Comparison of ENCODE assay signal across 11 mouse cellular contexts in the genomic region with DNA sequence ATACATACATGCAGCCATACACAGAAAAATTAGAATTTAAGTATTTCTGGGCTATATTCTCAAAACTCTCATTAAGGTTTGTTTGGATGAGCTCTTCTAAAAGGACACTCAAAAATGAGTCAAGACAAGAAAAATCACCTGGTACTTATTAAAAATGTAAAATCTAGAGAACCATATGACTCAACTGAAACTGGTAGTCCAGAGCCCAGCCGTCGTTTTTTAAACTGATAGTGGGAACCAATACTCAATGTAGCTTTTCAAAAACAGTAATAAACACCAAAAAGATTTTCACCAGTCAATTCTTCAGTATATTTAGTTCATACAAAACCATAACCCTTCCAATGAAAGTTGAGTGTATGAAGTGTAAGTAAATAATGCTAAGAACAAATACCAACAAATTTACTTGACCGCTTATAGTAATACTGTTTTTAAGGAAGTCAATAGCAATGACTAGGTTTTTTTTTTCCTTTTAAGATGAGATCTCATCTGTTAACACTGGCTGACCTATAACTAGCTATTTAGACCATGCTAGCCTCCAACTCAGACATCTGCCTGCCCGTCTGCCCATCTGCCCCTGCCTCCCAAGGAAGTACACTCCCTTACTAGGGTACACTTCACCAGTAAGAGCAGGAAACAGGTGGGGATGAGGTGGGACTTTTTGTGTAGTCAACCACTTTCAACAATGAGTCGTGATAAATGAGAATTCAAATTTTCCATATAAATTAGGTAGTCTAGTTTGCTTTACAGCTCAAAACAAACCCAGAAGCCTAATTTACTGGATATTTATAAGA. TPM values are rescaled to one million over a fixed set of nuclear protein-coding genes. Genes with fewer than 3 reads are reported as not detected.
DNase-seq lines count a peak whose midpoint lies in the region; ATAC-seq and TF ChIP-seq lines count a peak whose summit lies in the region.
"Had no signal": no experiment of that assay in that cellular context is flagged by ENCODE, and none has a peak within 500 bp of the region (broad histone marks: within the 10 kb centered on the region; RNA-seq: fewer than 3 reads in every experiment).

No protein-coding gene starts in this region.

- ATAC-seq in heart, embryonic 15.5 days (replicated peaks; ENCODE audit: insufficient number of reproducible peaks, insufficient read depth, low FRiP score, low read depth) = no peak
- no peak for ATAC-seq in forebrain, postnatal 0 days
- ATAC-seq in liver, postnatal 0 days = no peak

- no peak for TF ChIP-seq POLR2A in heart, adult 2 months (IDR thresholded peaks at IDR 0.05; ENCODE audit: insufficient read depth, low read depth, low read length)

- no peak for TF ChIP-seq EP300 in heart, adult 2 months (IDR thresholded peaks at IDR 0.05; ENCODE audit: insufficient read depth, low read depth, low read length)
- no peak for TF ChIP-seq EP300 in liver, postnatal 0 days (IDR thresholded peaks at IDR 0.05; ENCODE audit: low read depth)

- intact Hi-C loops in heart, adult 2 months (cut with DNase I) = loop anchor here (5.0 kb wide), 2 partner anchors 83 to 97 kb away; partner anchors contain the start of genes Supt16 and Tmem253

- WGBS in heart, embryonic 15.5 days = 52% methylated on average over 5 of the region's 5 CpGs
- WGBS in heart, adult 2 months = 18% methylated on average over 5 of the region's 5 CpGs
- 70% methylated on average over 5 of the region's 5 CpGs for WGBS in forebrain, postnatal 0 days
- 40% methylated on average over 5 of the region's 5 CpGs for WGBS in liver, postnatal 0 days (ENCODE audit: insufficient replicate concordance)

- DNase-seq in heart, adult 2 months = no peak
- DNase-seq in ES-E14 (ENCODE audit: low read depth, low spot score) = no peak
- no peak for DNase-seq in forebrain, postnatal 0 days
- DNase-seq in liver, postnatal 0 days = no peak
- no peak for DNase-seq in frontal cortex, adult 2 months (ENCODE audit: extremely low spot score in 1 of 2, low spot score in 1 of 2)
- DNase-seq in adrenal gland, adult 2 months = no peak
- DNase-seq in adrenal gland, postnatal 14 days = no peak
- DNase-seq: cerebellum, adult 11 months; gastrocnemius, postnatal 10 days had no signal

- no peak overlapping the region for H3K27ac ChIP-seq in heart, embryonic 15.5 days
- no peak overlapping the region for H3K27ac ChIP-seq in heart, adult 2 months
- H3K27ac ChIP-seq in ES-E14 (ENCODE audit: insufficient read depth, low read depth, low read length, poor library complexity, severe bottlenecking) = no peak overlapping the region
- no peak overlapping the region for H3K27ac ChIP-seq in forebrain, postnatal 0 days (ENCODE audit: low read depth, low read length)
- no peak overlapping the region for H3K27ac ChIP-seq in liver, postnatal 0 days (ENCODE audit: low read depth)

- peak overlapping the region; percentile 62 for H3K4me2 ChIP-seq in heart, embryonic 15.5 days
- peak overlapping the region; percentile 56; the same call in 1 of the 2 replicates for H3K4me2 ChIP-seq in forebrain, postnatal 0 days (ENCODE audit: low read depth)
- peak overlapping the region; percentile 75 for H3K4me2 ChIP-seq in liver, postnatal 0 days (ENCODE audit: low read depth, low read length)

- peaks cover 27% of the 10 kb centered on the region for H3K36me3 ChIP-seq in heart, embryonic 15.5 days
- peaks cover 45% of the 10 kb centered on the region for H3K36me3 ChIP-seq in heart, adult 2 months (ENCODE audit: control insufficient read depth, insufficient read depth, low read length)
- peaks cover 12% of the 10 kb centered on the region for H3K36me3 ChIP-seq in ES-E14 (ENCODE audit: control insufficient read depth, insufficient read depth, low read length, poor library complexity, severe bottlenecking)
- H3K36me3 ChIP-seq in forebrain, postnatal 0 days (ENCODE audit: insufficient read depth) = peaks cover 6% of the 10 kb centered on the region; the same call in 1 of the 2 replicates
- peaks cover 36% of the 10 kb centered on the region for H3K36me3 ChIP-seq in liver, postnatal 0 days (replicated peaks; ENCODE audit: insufficient read depth, low read length)

- H3K9ac ChIP-seq in heart, embryonic 15.5 days = no peak overlapping the region
- H3K9ac ChIP-seq in heart, adult 2 months (ENCODE audit: low read depth, low read length) = no peak overlapping the region
- H3K9ac ChIP-seq in ES-E14 (ENCODE audit: insufficient read depth, low read depth, low read length, poor library complexity, severe bottlenecking) = peak overlapping the region; percentile 56; the same call in 1 of the 2 replicates
- H3K9ac ChIP-seq in forebrain, postnatal 0 days = no peak overlapping the region
- peak overlapping the region; percentile 48; the same call in 1 of the 2 replicates for H3K9ac ChIP-seq in liver, postnatal 0 days (replicated peaks)

- no peak for TF ChIP-seq CTCF in heart, adult 2 months (IDR thresholded peaks at IDR 0.05)
- no peak for TF ChIP-seq CTCF in forebrain, postnatal 0 days (IDR thresholded peaks at IDR 0.05; ENCODE audit: low read depth)
- TF ChIP-seq CTCF in liver, postnatal 0 days (IDR thresholded peaks at IDR 0.05; ENCODE audit: low read depth) = no peak

- peaks cover 32% of the 10 kb centered on the region for H3K4me1 ChIP-seq in heart, embryonic 15.5 days (replicated peaks)
- H3K4me1 ChIP-seq in heart, adult 2 months (ENCODE audit: control insufficient read depth, insufficient read depth, low read length) = peaks cover 20% of the 10 kb centered on the region
- H3K4me1 ChIP-seq in ES-E14 (ENCODE audit: control insufficient read depth in 2 of 2, insufficient read depth in 2 of 2, low read length in 2 of 2, poor library complexity in 1 of 2) = peaks cover 2 to 9% of the 10 kb centered on the region in 2 experiments; a peak in 2 of 4 replicates
- H3K4me1 ChIP-seq in forebrain, postnatal 0 days (ENCODE audit: insufficient read depth) = peaks cover 18% of the 10 kb centered on the region
- H3K4me1 ChIP-seq in liver, postnatal 0 days (ENCODE audit: insufficient read depth) = peaks cover 28% of the 10 kb centered on the region

- H3K9me3 ChIP-seq in heart, embryonic 15.5 days (replicated peaks) = no peaks in the 10 kb centered on the region
- H3K9me3 ChIP-seq in ES-E14 (ENCODE audit: control insufficient read depth, insufficient read depth, low read depth, low read length) = no peaks in the 10 kb centered on the region
- H3K9me3 ChIP-seq in forebrain, postnatal 0 days (ENCODE audit: low read length) = no peaks in the 10 kb centered on the region
- H3K9me3 ChIP-seq in liver, postnatal 0 days (ENCODE audit: low read length) = no peaks in the 10 kb centered on the region

- peaks cover 5% of the 10 kb centered on the region for H3K79me2 ChIP-seq in heart, adult 2 months (replicated peaks; ENCODE audit: control insufficient read depth, insufficient read depth, low read length)

- H3K27me3 ChIP-seq in heart, embryonic 15.5 days = no peaks in the 10 kb centered on the region
- no peaks in the 10 kb centered on the region for H3K27me3 ChIP-seq in heart, adult 2 months (ENCODE audit: control insufficient read depth, insufficient read depth, low read length)
- H3K27me3 ChIP-seq in forebrain, postnatal 0 days (ENCODE audit: insufficient read depth, low read length) = no peaks in the 10 kb centered on the region
- no peaks in the 10 kb centered on the region for H3K27me3 ChIP-seq in liver, postnatal 0 days (ENCODE audit: insufficient read depth, low read length)

- in situ Hi-C loops in ES-E14 (cut with MboI; ENCODE audit: low sequenced_read_pairs in 2 of 2, unreplicated experiment in 2 of 2) = no loop called here

- peak overlapping the region; percentile 24 for H3K4me3 ChIP-seq in heart, embryonic 15.5 days
- no peak overlapping the region; the same call in 1 of the 2 replicates for H3K4me3 ChIP-seq in heart, adult 2 months
- H3K4me3 ChIP-seq in ES-E14 (ENCODE audit: insufficient read depth in 1 of 2, low read depth in 1 of 2, low read length in 2 of 2, poor library complexity in 1 of 2, severe bottlenecking in 1 of 2) = peak overlapping the region; percentile 37 to 40; a peak in 3 of 4 replicates
- no peak overlapping the region for H3K4me3 ChIP-seq in forebrain, postnatal 0 days (ENCODE audit: low read depth, low read length)
- H3K4me3 ChIP-seq in liver, postnatal 0 days (ENCODE audit: low read depth, low read length) = peak overlapping the region; percentile 91; the same call in 1 of the 2 replicates

RNA-seq across cellular contexts. Expression of gene Hnrnpc, which starts 3.5 kb away (rescaled TPM):
- polyA plus RNA-seq in heart, embryonic 15.5 days (2015; fragmentation: Nextera tagmentation; extraction: Ambion mirVana) = 326 and 346 TPM in 2 replicates
- 100 to 1,000 TPM; 137 to 147 TPM for total RNA-seq in heart, adult 2 months (2021)
- polyA plus RNA-seq in heart, adult 2 months (2012; rRNA removed) = 70.7 and 140 TPM in 2 replicates
- 242 and 267 TPM in 2 replicates for total RNA-seq in ES-E14 (2012; rRNA removed)
- total RNA-seq in forebrain, postnatal 0 days (2014; rRNA removed) = 96.3 and 105 TPM in 2 replicates
- polyA plus RNA-seq in forebrain, postnatal 0 days (2015; fragmentation: Nextera tagmentation; extraction: Ambion mirVana) = 323 and 368 TPM in 2 replicates
- 124 and 129 TPM in 2 replicates for polyA plus RNA-seq in liver, postnatal 0 days (2015; fragmentation: Nextera tagmentation; extraction: Ambion mirVana)
- 260 and 273 TPM in 2 replicates for polyA plus RNA-seq in frontal cortex, adult 2 months (2012; rRNA removed)
- 100 to 1,000 TPM; 240 to 298 TPM for total RNA-seq in adrenal gland, adult 2 months (2021)
- 24.4 and 40.6 TPM in 2 replicates for polyA plus RNA-seq in adrenal gland, adult 2 months (2012; rRNA removed)
- total RNA-seq in adrenal gland, postnatal 14 days (2021) = 221 and 230 TPM in 2 replicates

RNA-seq across cellular contexts. Expression of gene Rpgrip1, which starts 10.1 kb away (rescaled TPM):
- polyA plus RNA-seq in heart, embryonic 15.5 days (2015; fragmentation: Nextera tagmentation; extraction: Ambion mirVana) = 27.8 and 32.6 TPM in 2 replicates
- under 1 TPM; 0.16 to 0.23 TPM for total RNA-seq in heart, adult 2 months (2021)
- polyA plus RNA-seq in heart, adult 2 months (2012; rRNA removed) = 0.59 and 0.98 TPM in 2 replicates
- 3.3 and 6.4 TPM in 2 replicates for total RNA-seq in ES-E14 (2012; rRNA removed)
- 1.6 and 3.2 TPM in 2 replicates for total RNA-seq in forebrain, postnatal 0 days (2014; rRNA removed)
- polyA plus RNA-seq in forebrain, postnatal 0 days (2015; fragmentation: Nextera tagmentation; extraction: Ambion mirVana) = 50.1 and 50.6 TPM in 2 replicates
- polyA plus RNA-seq in liver, postnatal 0 days (2015; fragmentation: Nextera tagmentation; extraction: Ambion mirVana) = 23.9 and 30.7 TPM in 2 replicates
- polyA plus RNA-seq in frontal cortex, adult 2 months (2012; rRNA removed) = 1.4 and 2.0 TPM in 2 replicates
- 1 to 10 TPM in 1 of 2 experiments, under 1 TPM in 1; 0.26 to 1.2 TPM for total RNA-seq in adrenal gland, adult 2 months (2021)
- 0.33 and 0.55 TPM in 2 replicates for polyA plus RNA-seq in adrenal gland, adult 2 months (2012; rRNA removed)
- 0.44 and 1.4 TPM in 2 replicates for total RNA-seq in adrenal gland, postnatal 14 days (2021)

RNA-seq across cellular contexts. Expression of gene Olfr221, which starts 58.1 kb away (rescaled TPM):
- polyA plus RNA-seq in heart, embryonic 15.5 days (2015; fragmentation: Nextera tagmentation; extraction: Ambion mirVana) = not detected in 2 replicates
- not detected for total RNA-seq in heart, adult 2 months (2021)
- polyA plus RNA-seq in heart, adult 2 months (2012; rRNA removed) = not detected in 2 replicates
- total RNA-seq in ES-E14 (2012; rRNA removed) = not detected in 2 replicates
- total RNA-seq in forebrain, postnatal 0 days (2014; rRNA removed) = not detected in 2 replicates
- polyA plus RNA-seq in forebrain, postnatal 0 days (2015; fragmentation: Nextera tagmentation; extraction: Ambion mirVana) = not detected in 2 replicates
- not detected in 2 replicates for polyA plus RNA-seq in liver, postnatal 0 days (2015; fragmentation: Nextera tagmentation; extraction: Ambion mirVana)
- 0.08 and 0.15 TPM in 2 replicates for polyA plus RNA-seq in frontal cortex, adult 2 months (2012; rRNA removed)
- not detected for total RNA-seq in adrenal gland, adult 2 months (2021)
- polyA plus RNA-seq in adrenal gland, adult 2 months (2012; rRNA removed) = not detected in 2 replicates
- total RNA-seq in adrenal gland, postnatal 14 days (2021) = not detected in 2 replicates
- total RNA-seq: gastrocnemius, postnatal 10 days had no signal
- polyA plus RNA-seq: limb, embryonic 11.5 days had no signal

Comparison
In these comparisons a context has a peak if more than half of its experiments do, and no peak if none do; other contexts are left out.
1. H3K4me3 ChIP-seq: peak in heart, embryonic 15.5 days (single experiment), ES-E14 (2 of 2) and liver, postnatal 0 days (single experiment); none in heart, adult 2 months (single experiment) and forebrain, postnatal 0 days (single experiment).
2. H3K9ac ChIP-seq: peak in ES-E14 (single experiment) and liver, postnatal 0 days (single experiment); none in heart, embryonic 15.5 days (single experiment), heart, adult 2 months (single experiment) and forebrain, postnatal 0 days (single experiment).
3. Peak in every context shown above with its lines, with median percentiles within 50 percentile points of each other: H3K4me2 ChIP-seq.